Comparison of ENCODE assay signal across 12 mouse cellular contexts in the genomic region with DNA sequence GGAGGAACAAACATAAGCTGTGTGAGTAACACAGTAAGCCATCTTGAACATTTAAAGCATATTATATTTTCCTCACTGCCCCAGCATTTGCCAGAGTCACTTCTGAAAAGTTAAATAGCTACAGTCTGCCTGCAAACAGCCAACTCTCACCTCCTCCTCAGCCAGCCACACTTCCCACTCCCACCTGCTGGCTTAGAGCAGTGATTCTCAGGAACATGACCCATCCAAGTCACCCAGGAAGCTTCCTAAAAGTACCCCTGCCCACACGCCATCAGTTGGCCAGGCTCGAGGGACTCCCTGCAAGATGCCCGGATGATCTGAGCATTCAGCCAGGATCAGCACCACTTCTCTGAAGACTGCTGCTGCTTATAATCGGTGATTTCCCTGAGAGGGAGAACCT.
A peak's percentile ranks its signal among the peaks of the same experiment; 100 is the strongest.
DNase-seq lines count a peak whose midpoint lies in the region; TF ChIP-seq lines count a peak whose summit lies in the region.
"Had no signal": no experiment of that assay in that cellular context is flagged by ENCODE, and none has a peak within 500 bp of the region (broad histone marks: within the 10 kb centered on the region; RNA-seq: fewer than 3 reads in every experiment).

No protein-coding gene starts in this region.

- no peaks in the 10 kb centered on the region for H3K4me1 ChIP-seq in heart, adult 2 months (ENCODE audit: control insufficient read depth, insufficient read depth, low read length)
- H3K4me1 ChIP-seq: midbrain, embryonic 12.5 days had no signal

- H3K4me3 ChIP-seq in left cerebral cortex, adult 2 months = no peak overlapping the region
- H3K4me3 ChIP-seq in heart, adult 2 months = no peak overlapping the region
- H3K4me3 ChIP-seq: midbrain, embryonic 12.5 days had no signal

- TF ChIP-seq EP300 in heart, adult 2 months (IDR thresholded peaks at IDR 0.05; ENCODE audit: insufficient read depth, low read depth, low read length) = no peak

- 88% methylated on average over 4 of the region's 4 CpGs for WGBS in heart, adult 2 months

- no peak overlapping the region for H3K27ac ChIP-seq in left cerebral cortex, adult 2 months
- H3K27ac ChIP-seq in heart, adult 2 months = no peak overlapping the region
- H3K27ac ChIP-seq: midbrain, embryonic 12.5 days had no signal

- no peaks in the 10 kb centered on the region for H3K36me3 ChIP-seq in heart, adult 2 months (ENCODE audit: control insufficient read depth, insufficient read depth, low read length)
- H3K36me3 ChIP-seq: midbrain, embryonic 12.5 days had no signal

- peak; percentile 53 for DNase-seq in left cerebral cortex, adult 11 months (ENCODE audit: low spot score)
- no peak for DNase-seq in left cerebral cortex, postnatal 4 days
- peak; percentile 64 for DNase-seq in layer of hippocampus, adult 11-12 months (ENCODE audit: low spot score)
- peak; percentile 57 to 74 for DNase-seq in left cerebral cortex, adult 2 months (ENCODE audit: extremely low spot score in 1 of 2, low spot score in 2 of 2)
- DNase-seq in right cerebral cortex, postnatal 36 days (ENCODE audit: low spot score in 2 of 2) = peak; percentile 81 to 83
- DNase-seq in heart, adult 2 months = no peak
- no peak for DNase-seq in spleen, postnatal 36 days (ENCODE audit: low spot score in 2 of 2)
- no peak for DNase-seq in urinary bladder, adult 18-20 months (ENCODE audit: low spot score in 2 of 2)
- DNase-seq: kidney, postnatal 14 days had no signal

- no peak for TF ChIP-seq POLR2A in heart, adult 2 months (IDR thresholded peaks at IDR 0.05; ENCODE audit: insufficient read depth, low read depth, low read length)

- no peaks in the 10 kb centered on the region for H3K79me2 ChIP-seq in heart, adult 2 months (replicated peaks; ENCODE audit: control insufficient read depth, insufficient read depth, low read length)

- intact Hi-C loops in left cerebral cortex, postnatal 4 days (cut with DNase I) = no loop called here
- intact Hi-C loops in left cerebral cortex, adult 2 months (cut with DNase I) = loop anchor here (1.0 kb wide), 1 partner anchor 42 kb away; no protein-coding TSS in a partner anchor
- intact Hi-C loops in heart, adult 2 months (cut with DNase I) = no loop called here

- TF ChIP-seq CTCF in left cerebral cortex, adult 2 months (IDR thresholded peaks at IDR 0.05) = no peak
- TF ChIP-seq CTCF in heart, adult 2 months (IDR thresholded peaks at IDR 0.05) = no peak

- H3K9ac ChIP-seq in heart, adult 2 months (ENCODE audit: low read depth, low read length) = no peak overlapping the region
- H3K9ac ChIP-seq: midbrain, embryonic 12.5 days had no signal

- H3K27me3 ChIP-seq in heart, adult 2 months (ENCODE audit: control insufficient read depth, insufficient read depth, low read length) = no peaks in the 10 kb centered on the region
- H3K27me3 ChIP-seq: CH12.LX; midbrain, embryonic 12.5 days; Patski had no signal

Comparison
In these comparisons a context has a peak if more than half of its experiments do, and no peak if none do; other contexts are left out.
1. DNase-seq: peak in left cerebral cortex, adult 11 months (single experiment), layer of hippocampus, adult 11-12 months (single experiment), left cerebral cortex, adult 2 months (2 of 2) and right cerebral cortex, postnatal 36 days (2 of 2); none in left cerebral cortex, postnatal 4 days (single experiment), heart, adult 2 months (0 of 2), spleen, postnatal 36 days (0 of 2) and urinary bladder, adult 18-20 months (0 of 2).